Mouse (Mus musculus) ES-E14 (cell line): ENCODE results near the gene Ext2. TPM values are rescaled to one million over a fixed set of nuclear protein-coding genes. Genes with fewer than 3 reads are reported as not detected.
A peak's percentile ranks its signal among the peaks of the same experiment; 100 is the strongest.

Experiments used
- DNase-seq: peaks from one replicate; pipeline ENCODE4 v3.0.0-alpha.2; 2013; ENCODE audit warnings: low read depth, low spot score
- H3K27ac ChIP-seq: 2 replicates; pipeline ENCODE4 v1.5.1; 2012; ENCODE audit warnings: low read depth, mild to moderate bottlenecking, low read length, moderate library complexity, mixed read lengths; ENCODE audit not compliant: poor library complexity, insufficient read depth, severe bottlenecking
- H3K36me3 ChIP-seq: 2 replicates; pipeline ENCODE4 v1.6.1; 2012; ENCODE audit warnings: mild to moderate bottlenecking, low read length, moderate library complexity, mixed read lengths; ENCODE audit not compliant: control insufficient read depth, poor library complexity, insufficient read depth, severe bottlenecking
- H3K4me1 ChIP-seq, 2 experiments: fragments of 150-350 bp in 1 of 2; sonication (generic) in 1 of 2; 2 replicates each; pipeline ENCODE4 v1.6.1; 2012; ENCODE audit warnings: low read length in 2 of 2, mild to moderate bottlenecking in 1 of 2, mixed read lengths in 1 of 2; ENCODE audit not compliant: control insufficient read depth in 2 of 2, insufficient read depth in 2 of 2, poor library complexity in 1 of 2
- H3K4me3 ChIP-seq, 2 experiments: fragments of 150-350 bp in 1 of 2; sonication (generic) in 1 of 2; 2 replicates each; pipeline ENCODE4 v1.5.1; 2012; ENCODE audit warnings: low read length in 2 of 2, low read depth in 1 of 2, mild to moderate bottlenecking in 1 of 2, mixed read lengths in 1 of 2; ENCODE audit not compliant: insufficient read depth in 1 of 2, poor library complexity in 1 of 2, severe bottlenecking in 1 of 2
- H3K9ac ChIP-seq: 2 replicates; pipeline ENCODE4 v1.6.1; 2012; ENCODE audit warnings: low read depth, mild to moderate bottlenecking, low read length, mixed read lengths; ENCODE audit not compliant: poor library complexity, insufficient read depth, severe bottlenecking
- H3K9me3 ChIP-seq: fragments of 150-350 bp; sonication (generic); 2 replicates; pipeline ENCODE4 v1.6.1; 2012; ENCODE audit warnings: low read depth, mild to moderate bottlenecking, low read length; ENCODE audit not compliant: control insufficient read depth, insufficient read depth
- CHD2 ChIP-seq: IDR thresholded peaks from 2 replicates; pipeline ENCODE4 v1.6.1; 2014; ENCODE audit warnings: mild to moderate bottlenecking, low read depth, low read length, inconsistent platforms
- HCFC1 ChIP-seq: IDR thresholded peaks from 2 replicates; pipeline ENCODE4 v1.6.1; 2012; ENCODE audit warnings: low read length, inconsistent platforms, borderline replicate concordance; ENCODE audit not compliant: insufficient read depth
- MAFK ChIP-seq: IDR thresholded peaks from 2 replicates; pipeline ENCODE4 v1.6.1; 2014; ENCODE audit warnings: mild to moderate bottlenecking, low read depth, low read length, inconsistent platforms; ENCODE audit not compliant: insufficient read depth
- ZC3H11A ChIP-seq: IDR thresholded peaks from 2 replicates; pipeline ENCODE4 v1.6.1; 2012; ENCODE audit warnings: low read depth, mild to moderate bottlenecking, inconsistent platforms, low read length, borderline replicate concordance
- ZNF384 ChIP-seq: IDR thresholded peaks from 2 replicates; pipeline ENCODE4 v1.6.1; 2012; ENCODE audit warnings: low read depth, low read length, inconsistent platforms
- in situ Hi-C, 2 experiments: fragments of 600-800 bp; cut with MboI; formaldehyde crosslinking; loops; one replicate each; pipeline ENCODE4 v1.15.1; 2025; ENCODE audit warnings: low sequenced_read_pairs in 2 of 2, inconsistent platforms in 1 of 2; ENCODE audit not compliant: unreplicated experiment in 2 of 2
- total RNA-seq: library from RNA; depleted of rRNA; stranded (reverse); fragments of 300-350 nt; gene quantifications from 2 replicates; pipeline ENCODE4 v1.2.3, GENCODE M21; 2012

Ext2 gene
- total RNA-seq, 1 experiment = 49.9 TPM

- in situ Hi-C loops = no loop called here
- DNase-seq = no peak
- H3K9ac ChIP-seq = no peak overlapping the region
- TF ChIP-seq CHD2 (no peak), HCFC1 (no peak), ZC3H11A (no peak), MAFK (no peak), ZNF384 (no peak)
- H3K4me1 ChIP-seq = peaks cover 0 to 3% of the 10 kb centered on the region in 2 experiments; a peak in 1 of 4 replicates
- no peaks in the 10 kb centered on the region; the same call in 1 of the 2 replicates for H3K36me3 ChIP-seq
- no peaks in the 10 kb centered on the region for H3K9me3 ChIP-seq
- H3K4me3 ChIP-seq = no peak overlapping the region
- no peak overlapping the region for H3K27ac ChIP-seq
Observed at GRCm38 (mm10) chr2:93775431-93775830, 46.9 kb downstream of the Ext2 start.

GRCm38 (mm10) chr2:93774946-93775345 lies 47.4 kb downstream of the Ext2 start:
- no peak overlapping the region for H3K9ac ChIP-seq
- no peak for TF ChIP-seq ZC3H11A
- no peak for TF ChIP-seq CHD2
- TF ChIP-seq MAFK = no peak
- TF ChIP-seq HCFC1 = no peak
- no peak for TF ChIP-seq ZNF384
- no peak overlapping the region for H3K27ac ChIP-seq
- no peaks in the 10 kb centered on the region for H3K9me3 ChIP-seq
- H3K4me1 ChIP-seq = peaks cover 0 to 3% of the 10 kb centered on the region in 2 experiments; a peak in 1 of 4 replicates
- no peak for DNase-seq
- in situ Hi-C loops = no loop called here
- H3K36me3 ChIP-seq = no peaks in the 10 kb centered on the region; the same call in 1 of the 2 replicates
- H3K4me3 ChIP-seq = no peak overlapping the region

- no peak for TF ChIP-seq ZNF384
- H3K4me1 ChIP-seq = peaks cover 0 to 3% of the 10 kb centered on the region in 2 experiments; a peak in 1 of 4 replicates
- in situ Hi-C loops = no loop called here
Observed at GRCm38 (mm10) chr2:93772765-93773085, 49.6 kb downstream of the Ext2 start.

GRCm38 (mm10) chr2:93772054-93772764 lies 50.2 kb downstream of the Ext2 start:
- no peaks in the 10 kb centered on the region for H3K36me3 ChIP-seq
- H3K4me3 ChIP-seq = no peak overlapping the region
- in situ Hi-C loops = no loop called here
- peaks cover 0 to 3% of the 10 kb centered on the region in 2 experiments; a peak in 1 of 4 replicates for H3K4me1 ChIP-seq
- H3K9me3 ChIP-seq = no peaks in the 10 kb centered on the region
- no peak overlapping the region for H3K27ac ChIP-seq
- DNase-seq = peak; percentile 63
- H3K9ac ChIP-seq = no peak overlapping the region
- TF ChIP-seq MAFK = no peak
- no peak for TF ChIP-seq ZNF384
- no peak for TF ChIP-seq CHD2
- TF ChIP-seq ZC3H11A = no peak

More at GRCm38 (mm10) chr2:93772765-93773085, 49.6 kb downstream of the Ext2 start:
- no peak for DNase-seq
- H3K4me3 ChIP-seq = no peak overlapping the region
- H3K27ac ChIP-seq = no peak overlapping the region
- no peak overlapping the region for H3K9ac ChIP-seq
- H3K9me3 ChIP-seq = no peaks in the 10 kb centered on the region
- no peaks in the 10 kb centered on the region for H3K36me3 ChIP-seq

GRCm38 (mm10) chr2:93770895-93771294 lies 51.5 kb downstream of the Ext2 start:
- H3K4me3 ChIP-seq = no peak overlapping the region
- in situ Hi-C loops = no loop called here
- DNase-seq = no peak
- no peak for TF ChIP-seq ZNF384
- TF ChIP-seq HCFC1 = no peak
- no peak for TF ChIP-seq CHD2
- no peak for TF ChIP-seq MAFK
- no peak for TF ChIP-seq ZC3H11A
- H3K9ac ChIP-seq = no peak overlapping the region
- no peaks in the 10 kb centered on the region; the same call in 1 of the 2 replicates for H3K36me3 ChIP-seq
- no peak overlapping the region for H3K27ac ChIP-seq
- peaks cover 0 to 3% of the 10 kb centered on the region in 2 experiments; a peak in 1 of 4 replicates for H3K4me1 ChIP-seq
- H3K9me3 ChIP-seq = no peaks in the 10 kb centered on the region
